Mouse (Mus musculus): ENCODE measurements around the gene Ublcp1. TPM values are rescaled to one million over a fixed set of nuclear protein-coding genes. Genes with fewer than 3 reads are reported as not detected.

Ublcp1 gene
- polyA plus RNA-seq, 1 experiment from 2014 or later = 68.6 TPM

GRCm38 (mm10) chr11:44406457-44406856 is 63.8 kb downstream of the Ublcp1 start:
- Histone ChIP-seq H3K4me2 (no peak overlapping the region), H3K9me3 (ENCODE audit: low read depth, low read length) (no peaks in the 10 kb centered on the region), H3K4me1 (ENCODE audit: insufficient read depth) (no peaks in the 10 kb centered on the region), H3K9ac (no peak overlapping the region), H3K27ac (ENCODE audit: low read depth) (no peak overlapping the region), H3K36me3 (ENCODE audit: insufficient read depth) (no peaks in the 10 kb centered on the region), H3K4me3 (ENCODE audit: low read depth, low read length) (no peak overlapping the region), H3K27me3 (ENCODE audit: insufficient read depth, low read length) (no peaks in the 10 kb centered on the region)
- TF ChIP-seq CTCF (IDR thresholded peaks at IDR 0.05; ENCODE audit: low read depth) = no peak
- no peak for ATAC-seq (ENCODE audit: insufficient read depth)
- DNase-seq = no peak
- 70% methylated on average over 5 of the region's 5 CpGs for WGBS

- Histone ChIP-seq H3K36me3 (ENCODE audit: insufficient read depth) (no peaks in the 10 kb centered on the region), H3K27me3 (ENCODE audit: insufficient read depth, low read length) (no peaks in the 10 kb centered on the region), H3K9ac (no peak overlapping the region), H3K4me3 (ENCODE audit: low read depth, low read length) (no peak overlapping the region), H3K9me3 (ENCODE audit: low read depth, low read length) (no peaks in the 10 kb centered on the region), H3K4me1 (ENCODE audit: insufficient read depth) (no peaks in the 10 kb centered on the region), H3K4me2 (no peak overlapping the region), H3K27ac (ENCODE audit: low read depth) (no peak overlapping the region)
- DNase-seq (no peak), ATAC-seq (ENCODE audit: insufficient read depth) (no peak)
- no peak for TF ChIP-seq CTCF (IDR thresholded peaks at IDR 0.05; ENCODE audit: low read depth)
- WGBS = 22% methylated on average over 1 of the region's 1 CpGs
These were observed 64.3 kb downstream of the Ublcp1 start for GRCm38 (mm10) chr11:44405961-44406360.

DNA sequence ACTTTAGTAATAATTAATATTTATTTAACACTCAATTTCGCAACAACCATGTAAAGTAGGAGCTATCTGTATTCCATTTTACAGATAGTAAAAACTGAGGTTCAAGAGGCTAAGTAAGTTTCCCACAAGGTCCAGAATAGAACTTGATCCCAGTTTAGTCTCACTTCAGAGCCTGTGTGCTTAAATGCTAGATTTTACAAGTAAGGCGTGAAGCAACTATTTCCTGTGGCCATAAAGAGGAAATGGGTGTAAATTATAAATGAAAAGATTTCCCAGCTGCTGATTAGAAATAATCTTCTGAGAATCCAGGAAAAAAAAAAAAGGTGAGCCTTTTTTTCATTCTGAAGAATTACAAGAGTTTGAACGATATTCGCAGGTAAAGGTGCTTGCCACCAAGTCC is 65.2 kb downstream of the Ublcp1 start:
- Histone ChIP-seq H3K4me2 (no peak overlapping the region), H3K36me3 (ENCODE audit: insufficient read depth) (no peaks in the 10 kb centered on the region), H3K27me3 (ENCODE audit: insufficient read depth, low read length) (no peaks in the 10 kb centered on the region), H3K4me3 (ENCODE audit: low read depth, low read length) (no peak overlapping the region), H3K9me3 (ENCODE audit: low read depth, low read length) (no peaks in the 10 kb centered on the region), H3K4me1 (ENCODE audit: insufficient read depth) (no peaks in the 10 kb centered on the region), H3K9ac (no peak overlapping the region), H3K27ac (ENCODE audit: low read depth) (no peak overlapping the region)
- 92% methylated on average over 4 of the region's 4 CpGs for WGBS
- DNase-seq = no peak
- TF ChIP-seq CTCF (IDR thresholded peaks at IDR 0.05; ENCODE audit: low read depth) = no peak
- ATAC-seq (ENCODE audit: insufficient read depth) = no peak

Small RNA genes within 50 kb of the gene (microRNA-seq; reads per million reads assigned to microRNA genes)
- not detected for gene Gm22121 (ENCODE audit: borderline number of aligned reads)

Other genes with a start within 250 kb of the Ublcp1 start
- gene Il12b, start 70.4 kb downstream of the Ublcp1 start, polyA plus RNA-seq (2014; fragmentation: Nextera tagmentation; extraction: Ambion mirVana) = not detected in 2 replicates
- gene Rnf145, start 48.5 kb upstream of the Ublcp1 start, polyA plus RNA-seq (2014; fragmentation: Nextera tagmentation; extraction: Ambion mirVana) = 85.7 and 89.5 TPM in 2 replicates
- gene Ebf1, start 146.8 kb upstream of the Ublcp1 start, polyA plus RNA-seq (2014; fragmentation: Nextera tagmentation; extraction: Ambion mirVana) = 10.4 and 11.6 TPM in 2 replicates

Data from lung, embryonic 14.5 days (tissue).